Mouse (Mus musculus) thymus, adult 2 months (tissue): Measurements from ENCODE around the gene Klhdc8a.

Experiments
- CTCF ChIP-seq: fragments of 200-500 bp; IDR thresholded peaks from 2 replicates; pipeline ENCODE4 v1.5.1; 2012; ENCODE audit warnings: mild to moderate bottlenecking, control low read depth, low read length, moderate library complexity, borderline replicate concordance; ENCODE audit not compliant: control insufficient read depth, poor library complexity, insufficient read depth; ENCODE audit errors: extremely low read depth
- POLR2A ChIP-seq: fragments of 200-500 bp; IDR thresholded peaks from 2 replicates; pipeline ENCODE4 v1.6.1; 2012; ENCODE audit warnings: mild to moderate bottlenecking, low read length, control low read depth, moderate library complexity; ENCODE audit not compliant: control insufficient read depth, poor library complexity, insufficient read depth; ENCODE audit errors: extremely low read depth

DNA sequence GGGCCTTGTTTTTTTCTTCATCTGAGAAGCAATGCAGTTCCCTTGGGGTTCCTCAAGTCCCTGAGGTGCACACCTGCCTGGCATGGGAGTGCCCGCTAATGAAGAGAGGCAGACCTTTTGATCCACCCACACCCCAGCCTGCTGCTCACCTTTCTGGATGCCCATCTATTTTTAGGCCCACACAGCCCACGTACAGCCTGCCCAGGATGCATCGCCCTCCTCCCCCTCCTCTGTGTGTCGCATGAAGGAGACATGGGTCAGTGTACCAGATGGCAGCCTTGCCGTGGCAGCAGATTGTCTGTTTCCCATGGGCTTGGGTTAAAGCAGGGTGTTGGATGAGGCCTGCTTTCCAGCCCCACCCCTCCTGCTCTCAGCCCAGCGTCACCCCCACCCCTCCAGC, 8.5 kb upstream of the Klhdc8a start:
- TF ChIP-seq POLR2A (no peak), CTCF (no peak)
